Mouse (Mus musculus) myocyte (in vitro differentiated cells): ENCODE measurements around the gene Gm42791. TPM values are rescaled to one million over a fixed set of nuclear protein-coding genes. Genes with fewer than 3 reads are reported as not detected.

Experiments used
- H3K27me3 ChIP-seq: one replicate; pipeline ENCODE4 v1.6.1; 2011; ENCODE audit not compliant: control insufficient read depth, insufficient read depth, insufficient read length
- H3K36me3 ChIP-seq: one replicate; pipeline ENCODE4 v1.6.1; 2011; ENCODE audit not compliant: control insufficient read depth, insufficient read depth
- H3K4me2 ChIP-seq: one replicate; pipeline ENCODE4 v1.6.1; 2011; ENCODE audit warnings: low read depth, control low read depth
- H3K4me3 ChIP-seq: one replicate; pipeline ENCODE4 v1.5.1; 2011; ENCODE audit warnings: mild to moderate bottlenecking, control low read depth, moderate library complexity
- H3K79me2 ChIP-seq: one replicate; pipeline ENCODE4 v1.6.1; 2011; ENCODE audit not compliant: control insufficient read depth, insufficient read depth
- H3ac ChIP-seq: one replicate; pipeline ENCODE4 v1.6.1; 2011; ENCODE audit not compliant: control insufficient read depth, insufficient read length
- CEBPB ChIP-seq: IDR thresholded peaks from 2 replicates; pipeline ENCODE4 v1.6.1; 2011; ENCODE audit warnings: mild to moderate bottlenecking, moderate library complexity; ENCODE audit not compliant: poor library complexity, insufficient read depth, severe bottlenecking
- E2F4 ChIP-seq: IDR thresholded peaks from one replicate; pipeline ENCODE4 v1.6.1; 2011; ENCODE audit warnings: mild to moderate bottlenecking, control low read depth, moderate library complexity; ENCODE audit not compliant: insufficient read depth
- MAX ChIP-seq: IDR thresholded peaks from one replicate; pipeline ENCODE4 v1.6.1; 2011; ENCODE audit warnings: low read depth, mild to moderate bottlenecking, control low read depth
- MYOD1 ChIP-seq, 3 experiments: IDR thresholded peaks; one replicate each; pipeline ENCODE4 v1.6.1; 2011; ENCODE audit warnings: control low read depth in 2 of 3, low read depth in 2 of 3, mild to moderate bottlenecking in 2 of 3, moderate library complexity in 1 of 3; ENCODE audit not compliant: insufficient read length in 2 of 3, control insufficient read depth in 1 of 3
- MYOG ChIP-seq, 3 experiments: IDR thresholded peaks; one replicate each; pipeline ENCODE4 v1.6.1; 2011; ENCODE audit warnings: control low read depth in 2 of 3, low read depth in 2 of 3, mild to moderate bottlenecking in 2 of 3; ENCODE audit not compliant: insufficient read length in 2 of 3, control insufficient read depth in 1 of 3, insufficient read depth in 1 of 3
- POLR2A ChIP-seq: IDR thresholded peaks from one replicate; pipeline ENCODE4 v1.6.1; 2011; ENCODE audit warnings: low read depth, mild to moderate bottlenecking, control low read depth, moderate library complexity; ENCODE audit not compliant: insufficient read length
- POLR2AphosphoS2 ChIP-seq: IDR thresholded peaks from one replicate; pipeline ENCODE4 v1.6.1; 2011; ENCODE audit warnings: low read depth, control low read depth; ENCODE audit not compliant: insufficient read length
- REST ChIP-seq: IDR thresholded peaks from one replicate; pipeline ENCODE4 v1.6.1; 2011; ENCODE audit warnings: mild to moderate bottlenecking, control low read depth, moderate library complexity; ENCODE audit not compliant: insufficient read depth, insufficient read length
- SRF ChIP-seq: IDR thresholded peaks from one replicate; pipeline ENCODE4 v1.6.1; 2011; ENCODE audit warnings: low read depth; ENCODE audit not compliant: control insufficient read depth, insufficient read length
- TCF12 ChIP-seq: IDR thresholded peaks from one replicate; pipeline ENCODE4 v1.6.1; 2011; ENCODE audit warnings: mild to moderate bottlenecking, control low read depth; ENCODE audit not compliant: poor library complexity, insufficient read depth, severe bottlenecking
- TCF3 ChIP-seq: IDR thresholded peaks from one replicate; pipeline ENCODE4 v1.6.1; 2011; ENCODE audit warnings: low read depth, control low read depth; ENCODE audit not compliant: insufficient read length
- USF1 ChIP-seq: IDR thresholded peaks from one replicate; pipeline ENCODE4 v1.6.1; 2011; ENCODE audit warnings: low read depth, mild to moderate bottlenecking, control low read depth, moderate library complexity
- polyA plus RNA-seq: library from polyadenylated mRNA; unstranded; fragments of >200 nt; fragmentation: generic; extraction: Trizol; gene quantifications from one replicate; pipeline ENCODE4 v1.2.1, GENCODE M21; 2012; ENCODE audit warnings: missing spikeins

Gm42791 gene
- polyA plus RNA-seq, 1 experiment, result 0.11 TPM

GRCm38 (mm10) chr5:148910066-148910465, 84.9 kb downstream of the Gm42791 start:
- Histone ChIP-seq H3K4me3 (no peak overlapping the region), H3ac (no peak overlapping the region), H3K27me3 (no peaks in the 10 kb centered on the region), H3K4me2 (no peak overlapping the region), H3K36me3 (no peaks in the 10 kb centered on the region), H3K79me2 (no peaks in the 10 kb centered on the region)
- TF ChIP-seq SRF (no peak), REST (no peak), TCF3 (no peak), E2F4 (no peak), MYOD1 (IDR thresholded peaks at IDR 0.05; ENCODE audit: control insufficient read depth in 1 of 3, insufficient read length in 2 of 3, low read depth in 2 of 3) (no peak)

DNA sequence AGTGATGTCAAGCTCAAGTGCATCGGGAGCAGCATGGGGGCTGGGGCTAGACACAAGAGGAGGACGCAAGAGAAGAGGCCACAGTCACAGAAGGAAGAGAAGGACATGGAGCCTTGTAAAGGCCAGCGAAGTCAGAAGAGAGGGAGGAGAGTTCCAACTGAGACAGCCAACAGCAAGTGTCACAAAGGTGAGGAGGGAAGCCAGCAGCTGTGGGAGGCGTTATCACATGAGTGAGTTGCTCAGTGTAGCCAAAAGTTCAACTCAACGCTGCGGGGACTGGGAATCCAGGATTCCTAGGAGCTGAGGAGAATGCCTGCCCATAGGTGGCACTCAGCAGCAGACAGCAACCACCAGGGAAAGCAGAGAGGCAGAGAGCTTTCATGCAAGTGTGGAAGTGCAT, 85.5 kb downstream of the Gm42791 start:
- Histone ChIP-seq H3K79me2 (no peaks in the 10 kb centered on the region), H3K4me2 (no peak overlapping the region), H3K27me3 (no peaks in the 10 kb centered on the region), H3K36me3 (no peaks in the 10 kb centered on the region), H3K4me3 (no peak overlapping the region), H3ac (no peak overlapping the region)
- TF ChIP-seq CEBPB (no peak), MYOG (IDR thresholded peaks at IDR 0.05; ENCODE audit: control insufficient read depth in 1 of 3, insufficient read depth in 1 of 3, insufficient read length in 2 of 3, low read depth in 2 of 3) (peak in 1 of 3 experiments; percentile 27), REST (no peak), SRF (no peak), MYOD1 (IDR thresholded peaks at IDR 0.05; ENCODE audit: control insufficient read depth in 1 of 3, insufficient read length in 2 of 3, low read depth in 2 of 3) (peak in 1 of 3 experiments; percentile 46), TCF3 (no peak)

DNA sequence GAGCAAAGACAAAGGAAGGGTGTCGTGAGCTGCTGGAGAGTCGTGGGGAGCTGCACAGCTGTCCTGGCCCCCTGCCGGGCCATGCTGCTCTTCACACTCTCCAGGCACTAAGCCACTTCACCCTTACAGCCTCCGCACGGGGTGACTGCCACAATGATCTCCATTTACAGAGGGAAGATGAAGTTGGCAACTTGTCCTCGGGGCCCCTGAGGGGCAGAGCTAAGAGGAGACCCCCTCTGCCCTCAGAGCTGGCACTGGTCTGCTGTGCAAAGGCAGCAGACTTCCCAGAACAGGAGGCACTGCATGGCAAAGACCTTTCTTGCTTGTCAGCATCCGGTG, 85.9 kb downstream of the Gm42791 start:
- H3K36me3 ChIP-seq, result no peaks in the 10 kb centered on the region
- H3K4me3 ChIP-seq, result no peak overlapping the region
- no peaks in the 10 kb centered on the region for H3K79me2 ChIP-seq
- H3K27me3 ChIP-seq, result no peaks in the 10 kb centered on the region
- TF ChIP-seq MYOG (IDR thresholded peaks at IDR 0.05; ENCODE audit: control insufficient read depth in 1 of 3, insufficient read depth in 1 of 3, insufficient read length in 2 of 3, low read depth in 2 of 3) (peak in 2 of 3 experiments; percentile 44 to 55), MYOD1 (IDR thresholded peaks at IDR 0.05; ENCODE audit: control insufficient read depth in 1 of 3, insufficient read length in 2 of 3, low read depth in 2 of 3) (peak in 2 of 3 experiments; percentile 43 to 69), MAX (no peak), CEBPB (no peak)
- H3ac ChIP-seq, result no peak overlapping the region
- H3K4me2 ChIP-seq, result no peak overlapping the region

DNA sequence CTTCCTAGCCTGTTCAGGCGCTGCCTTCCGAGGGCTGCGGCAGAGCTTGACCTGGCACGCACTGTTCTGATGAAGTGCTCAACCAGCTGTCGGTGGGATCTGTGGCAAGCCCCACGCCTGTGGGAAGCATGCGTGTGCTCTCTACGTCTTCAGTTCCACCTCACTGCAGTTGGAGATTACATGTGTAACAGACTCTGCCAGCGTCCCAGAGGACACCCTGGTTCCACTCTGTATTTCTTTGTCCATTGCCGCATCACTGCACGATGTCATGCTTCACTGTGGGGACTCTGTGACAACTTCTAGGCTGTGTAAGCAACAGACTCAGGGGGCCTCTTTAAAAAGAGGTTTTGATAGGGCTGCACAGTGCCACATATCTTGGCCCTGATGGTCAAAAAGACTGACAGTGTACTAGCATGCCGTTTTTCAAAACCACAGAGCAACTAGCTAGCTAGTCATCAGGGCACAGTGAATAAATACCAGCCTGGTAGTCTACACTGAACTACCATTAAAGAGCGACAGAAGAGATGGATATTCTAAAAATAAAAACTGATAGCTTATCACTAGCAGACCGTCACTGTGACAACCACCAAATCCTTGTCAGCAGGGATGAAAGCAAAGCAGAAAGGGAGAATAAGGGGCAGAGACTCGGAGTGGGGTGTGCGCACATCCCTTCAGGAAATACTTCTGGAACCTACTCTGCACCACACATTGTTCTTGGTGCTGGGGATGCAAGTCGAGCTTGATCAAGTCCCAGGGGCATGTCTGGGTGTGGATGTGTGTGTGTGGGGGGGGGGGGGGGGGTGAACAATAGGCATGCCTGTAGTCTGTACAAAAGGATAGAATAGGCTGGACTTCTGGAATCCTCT, 86.5 kb downstream of the Gm42791 start:
- H3K4me2 ChIP-seq, result no peak overlapping the region

DNA sequence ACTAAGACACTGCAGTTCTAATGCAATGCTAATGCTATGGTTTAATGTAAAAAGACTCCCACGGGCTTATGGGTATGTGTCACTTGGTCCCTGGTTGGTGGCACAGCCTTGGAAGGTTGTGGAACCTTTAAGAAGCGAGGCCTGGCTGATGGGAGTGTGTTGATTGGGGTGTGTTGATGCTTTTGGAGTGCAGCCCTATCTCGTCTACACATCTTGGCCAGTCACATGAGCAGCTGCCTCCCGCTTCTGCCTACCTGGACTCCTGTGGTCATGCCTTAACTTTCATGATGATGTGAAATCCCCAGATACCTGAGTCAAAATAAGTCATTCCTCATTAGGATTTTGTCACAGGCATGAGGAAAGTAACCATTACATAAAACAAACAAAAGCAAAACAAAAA, 88.6 kb downstream of the Gm42791 start:
- no peak for TF ChIP-seq CEBPB
- no peak for TF ChIP-seq MAX
- TF ChIP-seq POLR2AphosphoS2, result no peak
- TF ChIP-seq POLR2A, result no peak
- no peak for TF ChIP-seq TCF12
- Histone ChIP-seq H3K4me3 (no peak overlapping the region), H3K27me3 (no peaks in the 10 kb centered on the region), H3ac (no peak overlapping the region), H3K4me2 (no peak overlapping the region), H3K36me3 (peaks cover 7% of the 10 kb centered on the region), H3K79me2 (no peaks in the 10 kb centered on the region)

More for the DNA sequence above, 86.5 kb downstream of the Gm42791 start:
- H3K27me3 ChIP-seq, result no peaks in the 10 kb centered on the region
- H3ac ChIP-seq, result no peak overlapping the region
- TF ChIP-seq MYOG (IDR thresholded peaks at IDR 0.05; ENCODE audit: control insufficient read depth in 1 of 3, insufficient read depth in 1 of 3, insufficient read length in 2 of 3, low read depth in 2 of 3) (peak in 2 of 3 experiments; percentile 57 to 70), MAX (no peak), SRF (no peak), TCF3 (no peak), CEBPB (no peak), POLR2AphosphoS2 (no peak), TCF12 (no peak), USF1 (no peak), E2F4 (no peak), REST (no peak), MYOD1 (IDR thresholded peaks at IDR 0.05; ENCODE audit: control insufficient read depth in 1 of 3, insufficient read length in 2 of 3, low read depth in 2 of 3) (peak in 2 of 3 experiments; percentile 45 to 52), POLR2A (no peak)
- H3K79me2 ChIP-seq, result no peaks in the 10 kb centered on the region
- H3K4me3 ChIP-seq, result no peak overlapping the region
- peaks cover 3% of the 10 kb centered on the region for H3K36me3 ChIP-seq
